Mouse (Mus musculus): ENCODE results near the gene Pcx.

DNA sequence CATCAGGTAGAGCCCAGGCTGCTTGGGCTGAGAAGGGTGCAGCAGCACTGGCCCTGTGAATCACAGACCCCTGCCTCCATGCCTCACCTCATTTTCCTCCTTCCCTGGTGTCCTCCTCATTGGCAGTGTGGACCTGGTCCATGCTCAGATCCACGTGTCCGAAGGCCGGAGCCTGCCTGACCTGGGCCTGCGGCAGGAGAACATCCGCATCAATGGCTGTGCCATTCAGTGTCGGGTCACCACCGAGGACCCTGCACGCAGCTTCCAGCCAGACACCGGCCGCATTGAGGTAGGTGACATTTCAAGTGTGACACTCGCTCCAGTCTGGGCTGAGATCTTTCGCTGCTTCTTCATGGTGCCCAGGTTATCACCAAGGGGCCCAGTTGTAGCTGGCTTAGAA lies 97.1 kb downstream of the Pcx start:
- TF ChIP-seq EP300 (IDR thresholded peaks at IDR 0.05) (no peak), CTCF (IDR thresholded peaks at IDR 0.05) (no peak)
